Mouse (Mus musculus) intestine, embryonic 14.5 days (tissue): ENCODE data around the gene Fat3. TPM values are rescaled to one million over a fixed set of nuclear protein-coding genes. Genes with fewer than 3 reads are reported as not detected.

Experiments used
- ATAC-seq: fragments of 200-750 bp; cut with Nextera tagmentation; replicated peaks from 2 replicates; pipeline ENCODE4 v1.8.0; 2017; ENCODE audit warnings: low read depth, moderate number of reproducible peaks, moderate TSS enrichment, moderate library complexity; ENCODE audit not compliant: low FRiP score, low TSS enrichment
- DNase-seq: peaks from one replicate; pipeline ENCODE4 v3.0.0-alpha.2; 2018; ENCODE audit warnings: low spot score
- H3K27ac ChIP-seq: fragments of 300-500 bp; sonication (generic); 2 replicates; pipeline ENCODE4 v1.5.1; 2014; ENCODE audit warnings: low read depth, mild to moderate bottlenecking, control low read depth
- H3K27me3 ChIP-seq: fragments of 300-500 bp; sonication (generic); replicated peaks from 2 replicates; pipeline ENCODE4 v1.6.1; 2014; ENCODE audit warnings: low read length, control low read depth; ENCODE audit not compliant: control insufficient read depth, insufficient read depth
- H3K36me3 ChIP-seq: fragments of 300-500 bp; sonication (generic); 2 replicates; pipeline ENCODE4 v1.6.1; 2014; ENCODE audit warnings: low read length, control low read depth; ENCODE audit not compliant: control insufficient read depth, insufficient read depth
- H3K4me1 ChIP-seq: fragments of 300-500 bp; sonication (generic); replicated peaks from 2 replicates; pipeline ENCODE4 v1.6.1; 2014; ENCODE audit warnings: low read length, control low read depth, mixed read lengths; ENCODE audit not compliant: control insufficient read depth, insufficient read depth
- H3K4me2 ChIP-seq: fragments of 300-500 bp; sonication (generic); 2 replicates; pipeline ENCODE4 v1.6.1; 2014; ENCODE audit warnings: low read length
- H3K4me3 ChIP-seq: fragments of 300-500 bp; sonication (generic); 2 replicates; pipeline ENCODE4 v1.5.1; 2014; ENCODE audit warnings: low read depth, low read length, control low read depth, mixed read lengths
- H3K9ac ChIP-seq: fragments of 300-500 bp; sonication (generic); 2 replicates; pipeline ENCODE4 v1.6.1; 2014; ENCODE audit warnings: mild to moderate bottlenecking, low read length
- H3K9me3 ChIP-seq: fragments of 300-500 bp; sonication (generic); 2 replicates; pipeline ENCODE4 v1.6.1; 2016; ENCODE audit warnings: low read length, control low read depth; ENCODE audit not compliant: control insufficient read depth
- WGBS: fragments of 180-500 bp; shearing (Covaris S2); extraction: QIAGEN DNeasy Blood & Tissue Kit; methylation state at CpG from one replicate; pipeline ENCODE4 v1.1.7; 2014; 5-methylcytosine and 5-hydroxymethylcytosine counted together
- polyA plus RNA-seq: library from polyadenylated mRNA; unstranded; fragments of >200 nt; fragmentation: Nextera tagmentation; extraction: Ambion mirVana; gene quantifications from 2 replicates; pipeline ENCODE4 v1.2.1, GENCODE M21; 2014

The Fat3 gene
- polyA plus RNA-seq, 1 experiment from 2014 or later, result 1.2 TPM

GRCm38 (mm10) chr9:15964198-15964597 is 536.9 kb downstream of the Fat3 start:
- Histone ChIP-seq H3K9me3 (no peaks in the 10 kb centered on the region), H3K4me1 (0 out of 2 replicates have a peak, but pooled peaks cover 2% of the 10 kb centered on the region), H3K4me3 (no peak overlapping the region), H3K4me2 (no peak overlapping the region), H3K9ac (no peak overlapping the region), H3K27ac (no peak overlapping the region), H3K27me3 (no peaks in the 10 kb centered on the region), H3K36me3 (no peaks in the 10 kb centered on the region)
- 11% methylated on average over 3 of the region's 3 CpGs for WGBS
- DNase-seq (no peak), ATAC-seq (peak; percentile 92)

- no peak overlapping the region for H3K9ac ChIP-seq
- H3K27ac ChIP-seq, result no peak overlapping the region
- H3K27me3 ChIP-seq, result no peaks in the 10 kb centered on the region
- no peak overlapping the region for H3K4me3 ChIP-seq
- H3K36me3 ChIP-seq, result no peaks in the 10 kb centered on the region
- no peak for ATAC-seq
- no peak for DNase-seq
- H3K4me1 ChIP-seq, result 0 out of 2 replicates have a peak, but pooled peaks cover 3% of the 10 kb centered on the region
- WGBS, result 88% methylated on average over 2 of the region's 2 CpGs
- no peaks in the 10 kb centered on the region for H3K9me3 ChIP-seq
- no peak overlapping the region for H3K4me2 ChIP-seq
Observed at GRCm38 (mm10) chr9:15962886-15963285, 538.2 kb downstream of the Fat3 start.

DNA sequence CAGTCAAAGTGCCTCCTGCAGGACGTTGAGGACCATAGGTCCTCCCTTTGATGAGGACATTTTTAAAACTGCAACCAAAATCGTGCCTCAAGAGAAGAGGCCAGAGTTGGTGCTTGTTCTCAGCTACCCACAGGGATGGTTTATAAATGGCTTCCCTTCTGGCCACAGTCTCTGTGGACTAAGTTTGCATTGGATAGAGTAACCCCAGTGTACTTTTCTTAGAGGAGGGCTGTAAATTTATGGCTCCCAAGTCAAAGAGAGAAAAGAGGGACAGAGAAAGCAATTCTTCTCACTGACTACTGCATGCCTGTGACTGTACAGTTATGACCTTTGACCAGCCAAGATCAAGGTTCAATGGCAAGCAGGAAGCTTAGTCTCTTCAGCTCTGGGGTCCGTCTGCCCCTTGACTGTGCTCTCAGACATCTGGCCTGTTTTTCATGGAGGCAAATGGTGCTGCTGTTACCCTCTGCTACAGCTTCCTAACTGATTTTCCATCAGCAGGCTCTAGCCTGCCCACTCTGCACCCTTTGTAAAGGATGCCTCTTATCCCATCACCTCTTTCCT is 542.8 kb downstream of the Fat3 start:
- H3K4me2 ChIP-seq, result no peak overlapping the region
- H3K27me3 ChIP-seq, result no peaks in the 10 kb centered on the region
- H3K4me1 ChIP-seq, result 0 out of 2 replicates have a peak, but pooled peaks cover 3% of the 10 kb centered on the region
- no peak for DNase-seq
- H3K9me3 ChIP-seq, result no peaks in the 10 kb centered on the region
- no peaks in the 10 kb centered on the region for H3K36me3 ChIP-seq
- H3K4me3 ChIP-seq, result no peak overlapping the region
- no peak overlapping the region for H3K27ac ChIP-seq
- no peak for ATAC-seq
- 45% methylated on average over 3 of the region's 3 CpGs for WGBS
- no peak overlapping the region for H3K9ac ChIP-seq

GRCm38 (mm10) chr9:15957816-15958215 is 543.3 kb downstream of the Fat3 start:
- Histone ChIP-seq H3K4me1 (0 out of 2 replicates have a peak, but pooled peaks cover 3% of the 10 kb centered on the region), H3K27ac (no peak overlapping the region)
- 38% methylated on average over 3 of the region's 3 CpGs for WGBS

GRCm38 (mm10) chr9:15955147-15955782 is 545.8 kb downstream of the Fat3 start:
- H3K36me3 ChIP-seq, result no peaks in the 10 kb centered on the region
- no peak overlapping the region for H3K9ac ChIP-seq
- no peak overlapping the region for H3K4me3 ChIP-seq
- H3K27ac ChIP-seq, result no peak overlapping the region
- ATAC-seq (no peak), DNase-seq (no peak)
- no peaks in the 10 kb centered on the region for H3K27me3 ChIP-seq
- H3K4me1 ChIP-seq, result 0 out of 2 replicates have a peak, but pooled peaks cover 3% of the 10 kb centered on the region
- no peaks in the 10 kb centered on the region for H3K9me3 ChIP-seq
- WGBS, result 70% methylated on average over 5 of the region's 5 CpGs
- no peak overlapping the region for H3K4me2 ChIP-seq

More at GRCm38 (mm10) chr9:15957816-15958215, 543.3 kb downstream of the Fat3 start:
- Histone ChIP-seq H3K36me3 (no peaks in the 10 kb centered on the region), H3K9me3 (no peaks in the 10 kb centered on the region), H3K4me3 (no peak overlapping the region), H3K27me3 (no peaks in the 10 kb centered on the region), H3K4me2 (no peak overlapping the region), H3K9ac (no peak overlapping the region)
- DNase-seq, result no peak
- ATAC-seq, result no peak

DNA sequence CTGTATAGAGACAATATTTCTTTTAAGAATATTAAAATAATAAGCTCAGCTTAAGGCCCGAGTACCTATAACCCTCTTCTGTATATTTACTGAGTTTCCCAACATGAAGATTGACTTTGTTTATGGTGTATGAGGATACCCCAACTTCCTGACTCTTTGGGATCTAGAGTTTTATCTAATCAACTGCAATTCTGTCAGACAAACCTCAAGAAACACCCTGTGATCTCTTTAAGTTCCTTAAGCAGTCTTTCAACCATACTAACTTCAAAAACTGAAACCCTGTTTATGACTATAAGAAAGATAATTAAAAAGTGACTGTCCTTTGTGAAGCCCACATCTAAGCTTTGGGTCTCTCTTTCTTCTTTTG is 546.8 kb downstream of the Fat3 start:
- H3K4me2 ChIP-seq, result no peak overlapping the region
- ATAC-seq, result no peak
- no peaks in the 10 kb centered on the region for H3K9me3 ChIP-seq
- H3K36me3 ChIP-seq, result no peaks in the 10 kb centered on the region
- DNase-seq, result no peak
- WGBS, result 76% methylated on average over 1 of the region's 1 CpGs
- no peak overlapping the region for H3K9ac ChIP-seq
- H3K4me1 ChIP-seq, result 0 out of 2 replicates have a peak, but pooled peaks cover 3% of the 10 kb centered on the region
- no peak overlapping the region for H3K27ac ChIP-seq
- H3K4me3 ChIP-seq, result no peak overlapping the region
- H3K27me3 ChIP-seq, result no peaks in the 10 kb centered on the region

GRCm38 (mm10) chr9:15953585-15954337 is 547.3 kb downstream of the Fat3 start:
- no peaks in the 10 kb centered on the region for H3K27me3 ChIP-seq
- no peak overlapping the region for H3K4me2 ChIP-seq
- DNase-seq (no peak), ATAC-seq (no peak)
- 85% methylated on average over 6 of the region's 6 CpGs for WGBS
- no peaks in the 10 kb centered on the region for H3K36me3 ChIP-seq
- H3K4me3 ChIP-seq, result no peak overlapping the region
- no peak overlapping the region for H3K9ac ChIP-seq
- H3K9me3 ChIP-seq, result no peaks in the 10 kb centered on the region
- no peak overlapping the region for H3K27ac ChIP-seq
- 0 out of 2 replicates have a peak, but pooled peaks cover 3% of the 10 kb centered on the region for H3K4me1 ChIP-seq

GRCm38 (mm10) chr9:15948086-15948485 is 553.0 kb downstream of the Fat3 start:
- DNase-seq (no peak), ATAC-seq (no peak)
- WGBS, result 87% methylated on average over 4 of the region's 4 CpGs
- no peaks in the 10 kb centered on the region for H3K4me1 ChIP-seq
- H3K9me3 ChIP-seq, result no peaks in the 10 kb centered on the region
- no peak overlapping the region for H3K27ac ChIP-seq
- no peak overlapping the region for H3K9ac ChIP-seq
- H3K4me3 ChIP-seq, result no peak overlapping the region
- no peaks in the 10 kb centered on the region for H3K27me3 ChIP-seq
- H3K36me3 ChIP-seq, result no peaks in the 10 kb centered on the region
- no peak overlapping the region for H3K4me2 ChIP-seq
